Mouse (Mus musculus): Measurements from ENCODE around the gene Dnajb5. TPM values are rescaled to one million over a fixed set of nuclear protein-coding genes. Genes with fewer than 3 reads are reported as not detected.

The Dnajb5 gene
- polyA plus RNA-seq, 2 experiments, result 7.4 to 16.9 TPM

DNA sequence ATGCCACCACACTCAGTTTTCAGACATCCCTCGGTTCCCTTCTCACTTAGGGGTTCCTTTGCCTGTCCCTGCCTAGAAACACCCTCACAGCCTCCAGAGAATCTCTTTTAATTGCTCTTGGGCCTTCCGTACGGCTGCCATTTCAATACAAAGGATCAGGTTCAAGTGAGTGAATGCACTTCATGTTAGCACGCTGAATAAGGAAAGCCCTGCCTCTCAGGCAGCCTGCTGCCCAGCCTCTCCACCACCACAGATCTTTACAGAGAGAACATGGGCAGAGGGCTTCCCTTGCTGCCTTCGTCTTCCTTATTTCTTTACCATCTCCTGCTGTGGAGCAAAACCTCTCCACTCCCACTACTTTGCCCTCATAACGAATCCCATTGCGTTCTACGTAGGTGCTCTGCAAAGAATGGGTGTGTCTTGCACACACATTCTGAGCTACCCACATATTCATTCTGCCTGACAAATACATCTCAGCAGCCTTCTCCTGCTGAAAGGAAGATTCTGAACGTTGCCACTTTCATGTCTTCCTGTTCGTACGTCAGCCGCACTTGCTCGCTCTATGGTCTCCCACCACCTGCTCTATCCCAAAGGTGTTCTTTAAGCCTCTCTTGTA is 25.4 kb upstream of the Dnajb5 start:
- WGBS, result 77% methylated on average over 13 of the region's 13 CpGs
- Histone ChIP-seq H3K4me3 (replicated peaks; ENCODE audit: low read length) (no peak overlapping the region), H3K9ac (ENCODE audit: low read depth, low read length, severe bottlenecking) (no peak overlapping the region), H3K36me3 (ENCODE audit: control insufficient read depth, insufficient read depth, low read length) (no peaks in the 10 kb centered on the region), H3K4me1 (ENCODE audit: control insufficient read depth, insufficient read depth, low read length) (no peaks in the 10 kb centered on the region), H3K27ac (replicated peaks; ENCODE audit: low read depth, low read length) (no peak overlapping the region), H3K9me3 (ENCODE audit: control insufficient read depth, low read length) (no peaks in the 10 kb centered on the region), H3K4me2 (replicated peaks; ENCODE audit: low read depth, low read length, severe bottlenecking) (no peak overlapping the region), H3K27me3 (ENCODE audit: control insufficient read depth, insufficient read depth, low read length) (no peaks in the 10 kb centered on the region; the same call in 1 of the 2 replicates)
- no peak for DNase-seq (ENCODE audit: low spot score)
- ATAC-seq (ENCODE audit: low FRiP score, low read depth), result no peak
- TF ChIP-seq POLR2A (IDR thresholded peaks at IDR 0.05; ENCODE audit: borderline replicate concordance, extremely low read depth, insufficient read depth, insufficient read length), result no peak

DNA sequence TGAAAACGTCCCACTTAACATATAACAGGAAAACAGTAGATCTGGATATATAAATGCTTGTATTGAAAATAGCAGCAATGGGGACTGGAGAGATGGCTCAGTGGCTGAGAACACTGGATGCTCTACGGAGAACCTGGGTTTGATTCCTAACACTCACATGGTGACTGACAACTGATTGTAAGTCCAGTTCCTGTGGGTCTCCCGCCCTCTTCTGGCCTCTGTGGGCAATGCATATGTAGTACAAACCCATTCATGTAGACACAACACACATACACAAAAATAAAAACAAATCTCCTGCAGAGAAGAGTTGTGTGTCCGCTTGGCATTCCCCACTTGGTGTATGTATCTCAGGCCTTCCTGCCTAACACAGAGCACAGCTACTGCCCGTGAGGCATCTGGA is 21.4 kb upstream of the Dnajb5 start:
- Histone ChIP-seq H3K27me3 (ENCODE audit: control insufficient read depth, insufficient read depth, low read length) (no peaks in the 10 kb centered on the region; the same call in 1 of the 2 replicates), H3K9me3 (ENCODE audit: control insufficient read depth, low read length) (no peaks in the 10 kb centered on the region), H3K4me1 (ENCODE audit: control insufficient read depth, insufficient read depth, low read length) (no peaks in the 10 kb centered on the region), H3K9ac (ENCODE audit: low read depth, low read length, severe bottlenecking) (no peak overlapping the region), H3K4me2 (replicated peaks; ENCODE audit: low read depth, low read length, severe bottlenecking) (no peak overlapping the region), H3K4me3 (replicated peaks; ENCODE audit: low read length) (no peak overlapping the region), H3K36me3 (ENCODE audit: control insufficient read depth, insufficient read depth, low read length) (no peaks in the 10 kb centered on the region), H3K27ac (replicated peaks; ENCODE audit: low read depth, low read length) (no peak overlapping the region)
- no peak for TF ChIP-seq POLR2A (IDR thresholded peaks at IDR 0.05; ENCODE audit: borderline replicate concordance, extremely low read depth, insufficient read depth, insufficient read length)
- DNase-seq (ENCODE audit: low spot score) (no peak), ATAC-seq (ENCODE audit: low FRiP score, low read depth) (no peak)
- 72% methylated on average over 5 of the region's 5 CpGs for WGBS

DNA sequence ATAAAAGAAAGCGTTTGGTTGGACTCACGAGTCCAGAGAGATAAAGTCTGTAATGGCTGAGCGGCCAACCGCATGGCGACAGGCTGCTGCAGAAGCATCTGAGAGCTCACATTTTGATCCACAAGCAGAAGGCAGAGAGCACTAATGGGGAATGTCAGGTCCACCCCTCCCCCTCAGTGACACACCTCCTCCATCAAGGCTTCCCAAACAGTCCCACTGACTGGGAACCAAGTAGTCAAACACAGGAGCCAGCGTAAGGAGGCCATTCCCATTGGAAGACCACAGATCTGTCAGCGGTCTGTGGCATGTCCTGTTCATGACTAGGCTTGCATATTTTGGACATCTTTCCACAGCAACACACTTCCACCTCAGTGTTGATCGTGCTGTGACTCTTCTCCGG is 20.7 kb upstream of the Dnajb5 start:
- ATAC-seq (ENCODE audit: low FRiP score, low read depth) (no peak), DNase-seq (ENCODE audit: low spot score) (no peak)
- Histone ChIP-seq H3K4me3 (replicated peaks; ENCODE audit: low read length) (no peak overlapping the region), H3K27ac (replicated peaks; ENCODE audit: low read depth, low read length) (no peak overlapping the region), H3K4me1 (ENCODE audit: control insufficient read depth, insufficient read depth, low read length) (no peaks in the 10 kb centered on the region), H3K27me3 (ENCODE audit: control insufficient read depth, insufficient read depth, low read length) (no peaks in the 10 kb centered on the region; the same call in 1 of the 2 replicates), H3K36me3 (ENCODE audit: control insufficient read depth, insufficient read depth, low read length) (no peaks in the 10 kb centered on the region), H3K9me3 (ENCODE audit: control insufficient read depth, low read length) (no peaks in the 10 kb centered on the region), H3K4me2 (replicated peaks; ENCODE audit: low read depth, low read length, severe bottlenecking) (no peak overlapping the region), H3K9ac (ENCODE audit: low read depth, low read length, severe bottlenecking) (no peak overlapping the region)
- no peak for TF ChIP-seq POLR2A (IDR thresholded peaks at IDR 0.05; ENCODE audit: borderline replicate concordance, extremely low read depth, insufficient read depth, insufficient read length)
- WGBS, result 93% methylated on average over 9 of the region's 9 CpGs

DNA sequence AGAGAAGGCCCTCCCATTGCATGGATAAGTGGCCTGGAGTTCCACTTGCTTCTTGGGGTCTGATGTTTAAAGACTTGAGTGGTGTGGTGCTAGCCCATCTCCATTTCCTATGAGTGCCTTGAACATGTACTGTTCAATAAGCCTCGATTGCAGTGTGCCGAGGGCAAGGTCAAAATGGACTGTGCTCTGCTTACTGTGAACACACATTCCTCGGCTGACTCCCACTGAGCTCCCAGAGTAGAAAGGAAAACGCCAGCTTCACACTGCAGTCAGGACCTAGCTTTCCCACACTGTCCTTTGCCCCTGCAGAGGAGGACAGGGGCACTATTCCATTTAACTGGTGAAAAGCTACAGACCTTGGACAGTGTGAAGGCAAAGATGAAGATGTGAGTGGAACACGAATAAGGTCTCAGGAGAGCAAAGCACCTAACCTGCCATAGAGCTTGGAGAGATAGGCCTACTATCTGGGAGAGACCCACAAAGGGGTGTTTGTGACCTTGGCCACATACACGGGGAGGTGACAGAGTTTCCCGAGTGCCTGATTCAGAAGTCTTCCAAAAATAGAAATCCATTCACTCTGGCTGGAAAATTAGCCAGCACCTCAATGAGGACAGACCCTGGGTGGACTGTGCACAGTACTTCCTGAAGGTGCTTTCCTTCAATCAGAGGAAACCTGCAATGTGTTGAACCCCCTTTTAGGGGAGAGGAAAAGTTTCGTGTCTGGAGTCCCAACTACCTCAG is 17.2 kb upstream of the Dnajb5 start:
- DNase-seq (ENCODE audit: low spot score), result no peak
- WGBS, result 68% methylated on average over 8 of the region's 8 CpGs
- Histone ChIP-seq H3K27me3 (ENCODE audit: control insufficient read depth, insufficient read depth, low read length) (no peaks in the 10 kb centered on the region), H3K36me3 (ENCODE audit: control insufficient read depth, insufficient read depth, low read length) (no peaks in the 10 kb centered on the region), H3K4me2 (replicated peaks; ENCODE audit: low read depth, low read length, severe bottlenecking) (no peak overlapping the region), H3K4me3 (replicated peaks; ENCODE audit: low read length) (no peak overlapping the region), H3K27ac (replicated peaks; ENCODE audit: low read depth, low read length) (no peak overlapping the region), H3K9ac (ENCODE audit: low read depth, low read length, severe bottlenecking) (no peak overlapping the region), H3K9me3 (ENCODE audit: control insufficient read depth, low read length) (no peaks in the 10 kb centered on the region), H3K4me1 (ENCODE audit: control insufficient read depth, insufficient read depth, low read length) (no peaks in the 10 kb centered on the region)
- ATAC-seq (ENCODE audit: low FRiP score, low read depth), result no peak
- TF ChIP-seq POLR2A (IDR thresholded peaks at IDR 0.05; ENCODE audit: borderline replicate concordance, extremely low read depth, insufficient read depth, insufficient read length), result no peak

DNA sequence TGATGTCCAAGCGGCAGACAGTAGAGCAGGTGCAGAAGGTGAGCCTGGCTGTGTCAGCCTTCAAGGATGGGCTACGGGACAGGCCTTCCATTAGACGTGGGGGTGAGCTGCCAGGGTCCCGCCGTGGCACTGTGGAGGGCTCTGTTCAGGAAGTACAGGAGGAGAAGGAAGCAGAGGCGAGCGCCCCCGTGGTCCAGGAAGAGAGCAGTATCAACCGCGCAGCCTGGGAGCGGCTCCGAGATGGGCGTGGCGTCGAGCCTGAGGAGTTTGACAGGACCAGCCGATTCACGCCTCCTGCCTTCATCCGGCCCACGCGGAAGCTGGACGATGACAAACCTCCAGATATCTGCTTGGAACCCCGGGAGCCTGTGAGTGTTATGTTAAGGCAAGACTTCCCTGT is 16.0 kb upstream of the Dnajb5 start:
- H3K4me3 ChIP-seq (replicated peaks; ENCODE audit: low read length), result no peak overlapping the region
- H3K27me3 ChIP-seq (ENCODE audit: control insufficient read depth, insufficient read depth, low read length), result no peaks in the 10 kb centered on the region
- H3K4me1 ChIP-seq (ENCODE audit: control insufficient read depth, insufficient read depth, low read length), result no peaks in the 10 kb centered on the region
- H3K9me3 ChIP-seq (ENCODE audit: control insufficient read depth, low read length), result no peaks in the 10 kb centered on the region
- H3K4me2 ChIP-seq (replicated peaks; ENCODE audit: low read depth, low read length, severe bottlenecking), result peak overlapping the region; percentile 42
- DNase-seq (ENCODE audit: low spot score) (peak; percentile 30), ATAC-seq (ENCODE audit: low FRiP score, low read depth) (no peak)
- TF ChIP-seq POLR2A (IDR thresholded peaks at IDR 0.05; ENCODE audit: borderline replicate concordance, extremely low read depth, insufficient read depth, insufficient read length), result no peak
- no peak overlapping the region for H3K9ac ChIP-seq (ENCODE audit: low read depth, low read length, severe bottlenecking)
- no peak overlapping the region for H3K27ac ChIP-seq (replicated peaks; ENCODE audit: low read depth, low read length)
- H3K36me3 ChIP-seq (ENCODE audit: control insufficient read depth, insufficient read depth, low read length), result no peaks in the 10 kb centered on the region
- WGBS, result 13% methylated on average over 22 of the region's 22 CpGs
